Mouse (Mus musculus) layer of hippocampus, adult 9-10 months (tissue): ENCODE measurements around the gene Rps6kc1.

ENCODE experiments used
- DNase-seq: peaks from one replicate; pipeline ENCODE4 v3.0.0; 2022; ENCODE audit warnings: low spot score

Rps6kc1 gene

DNA sequence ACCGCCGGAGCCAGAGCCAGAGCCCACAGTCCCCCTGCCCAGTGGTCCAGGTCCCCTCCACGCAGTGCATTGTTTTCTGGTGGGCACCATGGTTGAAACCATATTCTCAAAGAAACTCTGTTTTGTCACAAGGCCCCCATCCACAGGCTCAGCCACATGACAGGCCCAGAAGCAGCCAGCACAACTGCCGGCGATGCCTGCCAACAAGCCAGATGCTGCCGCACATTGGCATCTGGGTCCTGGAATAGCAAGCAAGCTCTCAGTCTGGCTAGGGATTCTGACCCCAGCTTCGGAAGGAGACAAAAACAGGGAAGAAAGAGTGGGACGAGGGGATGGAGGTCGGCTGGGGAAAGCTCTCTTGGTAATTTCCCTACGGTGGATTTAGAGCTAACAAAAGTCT lies 147.8 kb downstream of the Rps6kc1 start:
- no peak for DNase-seq

DNA sequence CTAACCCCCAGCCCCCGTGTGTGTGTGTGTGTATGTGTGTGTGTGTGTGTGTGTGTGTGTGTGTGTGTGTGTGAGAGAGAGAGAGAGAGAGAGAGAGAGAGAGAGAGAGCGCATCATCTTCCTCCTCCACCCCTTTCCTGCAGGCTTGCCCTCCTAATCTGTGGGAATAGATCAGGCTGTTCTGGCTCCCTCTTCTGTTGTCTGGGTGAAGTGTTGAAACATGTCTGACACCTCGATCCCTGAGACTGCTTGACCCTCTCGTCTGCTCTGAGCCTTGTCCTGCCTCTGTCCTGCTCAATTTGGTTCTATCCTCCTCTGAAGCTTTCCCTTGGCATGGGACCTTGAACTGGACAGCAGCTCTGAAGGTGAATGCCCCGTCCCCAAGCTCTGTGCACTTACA lies 149.8 kb downstream of the Rps6kc1 start:
- DNase-seq = no peak

DNA sequence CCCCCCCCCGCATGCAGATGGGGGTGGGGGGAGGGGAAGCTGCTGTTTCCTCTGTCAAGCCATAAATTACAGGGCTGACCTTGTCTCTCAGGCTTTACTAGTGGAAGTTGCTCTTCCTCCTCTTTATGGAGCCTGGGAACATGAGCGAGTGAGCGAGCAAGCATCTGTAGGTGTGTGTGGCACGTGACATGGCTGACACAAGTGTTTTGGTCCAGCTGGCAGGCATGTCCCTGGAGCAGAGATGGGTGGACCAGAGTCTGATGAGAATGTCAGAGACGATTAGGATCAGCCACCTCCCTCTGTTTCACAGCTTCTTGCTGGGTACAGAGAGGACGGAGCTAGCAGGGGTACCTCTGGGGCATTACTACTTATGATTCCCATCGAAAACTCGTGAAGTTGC lies 153.7 kb downstream of the Rps6kc1 start:
- no peak for DNase-seq

DNA sequence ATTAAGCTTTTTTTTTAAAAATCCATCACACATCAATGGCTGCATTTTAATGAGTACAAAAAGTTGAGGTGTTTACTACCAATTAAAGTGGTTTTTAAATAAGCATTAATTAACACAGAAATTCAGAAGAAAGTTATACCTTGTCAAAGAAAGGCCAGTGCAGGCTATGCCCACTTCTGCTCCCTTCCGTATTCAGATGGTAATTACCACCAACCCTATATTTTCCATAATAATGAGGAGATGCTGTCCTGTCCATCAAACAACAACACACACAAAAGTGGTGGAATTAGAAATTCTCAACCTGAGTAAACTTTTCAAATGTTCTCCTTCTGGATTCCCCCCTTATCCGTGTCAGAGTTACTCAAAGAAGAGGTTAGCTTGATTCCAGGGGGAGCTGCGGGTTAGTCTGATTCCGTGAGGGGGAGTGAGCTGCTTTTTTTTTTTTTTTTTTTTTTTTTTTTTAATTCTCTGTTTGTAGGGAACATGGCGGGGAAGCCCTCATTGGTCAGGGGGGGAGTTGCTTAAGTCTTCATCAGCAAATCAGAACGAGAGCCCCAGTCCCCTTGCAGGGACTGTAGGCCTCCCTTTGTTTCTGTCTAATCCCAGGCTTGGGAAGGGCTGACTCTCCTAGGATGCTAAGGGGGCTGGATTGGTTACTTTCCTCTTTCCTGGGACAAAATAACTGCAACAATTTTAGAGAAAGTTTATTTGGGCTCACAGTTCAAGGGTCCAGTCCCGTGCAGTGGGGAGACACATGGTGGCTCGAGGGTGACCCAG lies 159.6 kb downstream of the Rps6kc1 start:
- DNase-seq = no peak

DNA sequence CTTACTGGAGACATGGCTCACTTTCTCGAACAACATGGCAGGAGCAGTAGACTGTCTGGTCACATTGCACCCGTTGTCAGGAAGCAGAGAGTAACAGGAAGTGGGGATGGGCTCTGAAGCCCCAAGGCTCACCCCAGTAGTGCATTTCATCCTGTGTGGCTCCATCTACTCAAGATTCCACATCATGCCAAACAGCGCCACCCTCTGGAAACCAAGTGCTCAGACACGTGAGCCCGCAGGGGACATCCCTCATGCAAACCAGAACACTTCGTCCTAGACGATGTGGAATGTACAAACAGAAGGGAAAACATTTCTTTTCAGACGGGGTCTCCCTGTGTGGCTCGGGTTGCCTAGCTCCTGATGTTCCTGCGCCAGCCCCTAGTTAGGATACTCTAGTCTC lies 162.6 kb downstream of the Rps6kc1 start:
- no peak for DNase-seq

DNA sequence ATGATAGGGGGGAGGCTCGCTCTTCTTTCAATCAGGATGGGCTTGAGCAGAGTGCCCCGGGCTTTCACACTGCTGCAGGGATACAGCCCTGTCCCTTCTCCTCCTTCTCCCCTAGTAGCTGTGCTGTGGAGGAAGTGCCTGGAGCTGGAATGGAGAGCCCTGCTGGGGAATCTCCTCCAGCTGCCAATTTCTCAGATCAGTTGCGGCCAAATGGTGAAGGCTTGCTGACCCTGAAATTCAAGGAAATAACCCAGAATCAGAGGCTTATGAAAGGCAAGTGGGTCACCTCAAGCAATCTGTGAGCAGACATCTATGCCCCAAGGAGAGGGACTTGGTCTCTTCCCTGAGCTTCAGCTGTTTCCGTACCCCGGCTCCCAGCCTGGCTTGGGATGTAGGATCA lies 170.1 kb downstream of the Rps6kc1 start:
- DNase-seq = no peak

DNA sequence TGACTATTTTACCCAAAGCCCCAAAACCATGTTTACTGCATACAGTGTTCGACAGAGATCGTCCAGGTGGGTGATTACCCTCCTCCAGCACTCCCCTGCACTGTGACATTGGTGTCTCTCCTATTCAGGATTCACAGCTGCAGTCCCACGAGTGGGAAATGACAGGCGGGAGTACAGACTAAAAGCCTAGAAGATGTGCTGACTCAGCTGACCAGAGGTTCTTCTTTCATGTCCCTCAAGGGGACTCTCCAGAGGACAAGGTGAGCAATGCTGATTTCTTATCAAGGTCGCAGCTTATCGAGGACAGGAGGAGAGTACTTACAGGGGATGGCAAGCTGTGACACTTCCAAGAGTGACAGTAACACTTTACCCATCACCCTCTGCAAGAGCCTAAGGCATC lies 178.8 kb downstream of the Rps6kc1 start:
- DNase-seq = no peak

DNA sequence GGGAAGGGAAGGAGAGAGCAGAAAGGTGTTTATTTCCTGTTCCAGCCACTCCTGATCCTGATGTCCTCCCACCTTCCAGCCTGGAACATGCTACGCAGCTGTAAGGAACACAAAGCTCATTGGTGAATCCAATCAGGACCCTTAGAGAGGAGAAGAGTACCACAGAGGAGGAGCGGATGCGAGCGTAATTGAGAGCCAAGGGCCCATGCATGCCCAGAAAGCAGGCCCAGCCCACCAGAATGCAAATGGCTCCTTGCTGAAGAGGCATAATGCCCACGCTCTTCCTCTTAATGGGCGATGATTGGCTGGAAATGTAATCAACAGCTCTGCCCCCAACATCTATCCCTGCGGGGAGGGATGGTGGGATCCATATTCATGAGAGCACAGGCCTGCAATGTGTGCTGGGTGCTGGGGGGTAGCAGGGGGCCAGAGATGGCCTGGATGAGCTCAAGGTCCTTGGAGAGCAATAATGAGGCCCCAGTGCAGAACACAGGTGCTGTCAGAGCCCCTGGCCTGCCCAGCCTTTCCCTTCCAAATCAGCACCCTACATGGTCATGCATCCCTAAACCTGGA lies 182.0 kb downstream of the Rps6kc1 start:
- no peak for DNase-seq

DNA sequence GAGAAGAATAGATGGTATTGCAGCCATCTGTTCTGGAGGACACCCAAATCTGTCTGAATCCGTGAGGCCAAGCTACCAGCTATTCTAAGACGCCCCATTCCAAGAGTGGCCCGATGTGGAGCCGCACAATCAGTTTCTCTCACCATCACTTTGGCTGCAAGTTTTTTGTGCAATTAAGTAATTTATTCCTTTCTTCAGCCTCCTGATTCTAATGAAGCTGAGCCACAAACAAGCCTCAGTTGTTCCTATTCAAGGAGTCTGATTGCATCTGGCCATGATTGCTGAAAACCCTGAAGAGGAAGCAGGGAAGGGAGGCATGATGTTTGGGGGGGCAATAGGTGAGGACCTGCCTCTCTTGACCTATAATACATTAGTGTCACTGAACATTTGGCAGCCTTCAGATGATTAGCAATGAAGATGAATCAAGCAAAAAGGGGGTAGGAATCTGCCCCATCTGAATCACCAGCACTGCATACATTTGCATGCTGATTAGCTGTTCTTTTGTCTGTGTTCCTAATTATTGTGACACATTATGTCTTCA lies 183.4 kb downstream of the Rps6kc1 start:
- peak; percentile 36 for DNase-seq

DNA sequence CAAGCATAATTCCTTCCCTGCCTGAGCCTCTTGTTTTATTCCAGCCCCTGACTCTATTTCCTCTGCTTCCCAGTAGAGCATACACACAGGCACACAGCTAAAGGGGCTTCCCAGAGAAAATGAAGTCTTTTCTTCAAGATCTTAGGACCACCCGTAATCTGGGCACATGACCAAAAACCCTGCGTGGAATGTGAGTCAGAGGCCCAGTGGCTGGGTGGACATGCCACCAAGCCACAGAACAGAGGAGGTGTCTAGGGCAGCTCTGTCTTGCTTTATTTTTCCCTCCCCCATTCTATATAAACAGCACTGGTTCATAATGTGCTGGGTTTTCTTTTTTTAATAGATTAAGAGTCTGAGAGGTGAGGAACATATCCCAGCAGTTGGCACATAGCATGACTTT lies 184.2 kb downstream of the Rps6kc1 start:
- DNase-seq = no peak

DNA sequence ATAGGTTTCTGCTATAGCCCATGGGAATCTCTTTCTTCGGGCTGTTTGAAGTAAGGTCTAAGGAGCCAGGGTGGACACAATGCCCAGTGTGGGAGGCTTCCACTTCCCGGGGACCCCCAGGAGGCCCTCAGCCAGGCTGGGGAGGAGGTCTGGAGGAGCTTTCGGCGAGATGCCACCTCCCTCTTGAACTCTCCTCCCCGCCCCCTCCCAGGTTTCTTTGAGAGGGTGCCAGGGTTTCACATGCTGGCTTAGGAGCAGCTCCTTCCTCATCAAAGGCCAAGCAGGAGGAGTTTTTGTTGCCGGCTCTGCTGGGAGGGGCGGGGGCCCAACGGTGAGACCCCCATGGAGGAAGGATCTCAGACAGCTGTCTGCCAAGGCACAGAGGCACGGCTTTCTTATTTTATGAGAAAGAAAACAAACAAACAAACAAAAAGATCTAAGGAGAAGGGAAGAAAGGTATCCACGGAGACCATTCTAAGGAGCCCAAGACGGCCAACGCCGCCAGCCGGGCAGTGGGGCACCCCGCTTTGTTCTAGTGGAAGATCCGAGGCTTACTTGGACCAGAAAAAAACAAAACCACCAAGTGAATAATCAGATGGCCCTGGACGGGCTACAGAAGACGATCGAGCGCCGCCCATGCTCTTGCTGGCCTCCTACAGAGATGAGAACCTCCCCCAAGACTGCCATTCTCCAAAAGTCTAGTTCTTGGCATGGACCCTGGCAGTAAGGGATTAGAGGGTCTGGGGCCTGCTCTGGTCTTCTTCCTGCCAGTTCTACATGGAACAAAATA lies 186.8 kb downstream of the Rps6kc1 start:
- no peak for DNase-seq

DNA sequence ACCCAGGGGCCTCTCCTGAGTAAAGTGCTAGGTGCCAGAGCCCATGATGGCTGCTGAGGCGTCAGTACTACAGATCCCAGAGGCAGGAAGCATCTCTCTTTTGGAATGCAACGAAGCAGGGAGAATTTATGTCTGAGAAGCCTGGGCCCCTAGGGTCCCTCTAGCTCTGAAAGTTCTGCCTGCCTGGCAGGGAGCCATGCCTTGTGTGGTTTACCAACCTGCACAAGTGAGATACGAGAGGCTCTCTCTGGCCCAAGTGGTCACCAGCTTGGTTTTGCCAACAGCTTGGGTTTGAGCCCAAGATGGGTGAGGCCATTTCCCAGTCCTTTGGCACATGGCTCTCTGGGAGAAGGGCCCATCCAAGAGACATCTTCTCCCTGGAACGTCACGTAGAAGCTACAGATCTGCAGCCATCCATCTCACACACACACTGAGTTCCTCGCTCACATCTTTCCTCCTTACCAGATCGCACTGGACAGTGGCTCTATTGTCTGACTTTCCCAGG lies 187.6 kb downstream of the Rps6kc1 start:
- DNase-seq = no peak

DNA sequence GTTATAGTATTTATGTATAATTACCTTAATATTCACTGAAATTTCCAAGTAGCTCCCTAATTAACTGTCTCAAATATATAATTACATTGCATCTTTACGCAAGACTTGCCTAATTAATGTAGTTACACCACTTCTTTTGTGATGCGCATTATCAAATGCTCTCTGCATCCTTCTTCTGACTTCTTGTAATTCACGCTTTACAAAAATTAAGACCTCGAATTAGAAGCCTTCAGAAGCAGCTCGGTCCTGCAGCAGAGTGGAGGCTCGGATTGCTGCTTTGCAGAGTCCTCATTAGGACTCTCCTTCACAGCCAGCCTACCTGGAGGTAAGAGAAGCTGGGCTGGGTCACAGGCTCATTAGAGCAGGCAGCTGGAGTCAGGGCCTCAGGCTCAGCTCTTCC lies 197.7 kb downstream of the Rps6kc1 start:
- DNase-seq = no peak

DNA sequence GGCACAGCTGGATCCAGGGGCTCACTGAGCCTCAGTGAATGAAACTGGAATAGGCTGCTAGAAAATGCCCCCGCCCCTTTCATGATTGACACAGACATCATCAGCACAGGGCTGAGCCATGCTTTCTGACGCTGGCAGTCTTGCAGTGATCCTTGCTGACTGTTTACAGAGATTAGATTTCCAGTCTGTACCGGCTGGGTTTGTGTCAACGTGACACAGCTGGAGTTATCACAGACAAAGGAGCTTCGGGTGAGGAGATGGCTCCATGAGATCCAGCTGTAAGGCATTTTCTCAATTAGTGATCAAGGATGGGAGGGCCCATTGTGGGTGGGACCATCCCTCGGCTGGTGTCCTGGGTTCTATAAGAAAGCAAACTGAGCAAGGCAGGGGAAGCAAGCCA lies 214.0 kb downstream of the Rps6kc1 start:
- no peak for DNase-seq

DNA sequence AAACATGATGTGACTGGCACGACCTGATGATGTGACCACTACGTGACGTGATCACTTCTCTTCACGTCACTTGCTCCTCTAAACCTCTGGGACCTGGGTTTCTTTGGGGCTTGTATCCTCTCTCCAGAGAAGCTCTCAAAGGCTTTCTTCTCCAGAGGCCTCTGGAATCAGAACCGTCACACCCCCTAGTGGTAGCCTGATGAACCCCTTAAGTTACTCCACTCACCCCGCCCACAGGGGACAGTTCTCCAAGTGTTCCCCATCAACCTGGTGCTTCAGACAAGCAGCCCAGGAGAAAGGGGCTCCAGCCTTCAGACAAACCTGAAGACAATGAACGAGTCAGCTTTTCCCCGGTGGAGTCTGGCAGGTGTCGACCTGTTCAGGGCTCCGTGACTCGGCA lies 216.0 kb downstream of the Rps6kc1 start:
- DNase-seq = no peak

DNA sequence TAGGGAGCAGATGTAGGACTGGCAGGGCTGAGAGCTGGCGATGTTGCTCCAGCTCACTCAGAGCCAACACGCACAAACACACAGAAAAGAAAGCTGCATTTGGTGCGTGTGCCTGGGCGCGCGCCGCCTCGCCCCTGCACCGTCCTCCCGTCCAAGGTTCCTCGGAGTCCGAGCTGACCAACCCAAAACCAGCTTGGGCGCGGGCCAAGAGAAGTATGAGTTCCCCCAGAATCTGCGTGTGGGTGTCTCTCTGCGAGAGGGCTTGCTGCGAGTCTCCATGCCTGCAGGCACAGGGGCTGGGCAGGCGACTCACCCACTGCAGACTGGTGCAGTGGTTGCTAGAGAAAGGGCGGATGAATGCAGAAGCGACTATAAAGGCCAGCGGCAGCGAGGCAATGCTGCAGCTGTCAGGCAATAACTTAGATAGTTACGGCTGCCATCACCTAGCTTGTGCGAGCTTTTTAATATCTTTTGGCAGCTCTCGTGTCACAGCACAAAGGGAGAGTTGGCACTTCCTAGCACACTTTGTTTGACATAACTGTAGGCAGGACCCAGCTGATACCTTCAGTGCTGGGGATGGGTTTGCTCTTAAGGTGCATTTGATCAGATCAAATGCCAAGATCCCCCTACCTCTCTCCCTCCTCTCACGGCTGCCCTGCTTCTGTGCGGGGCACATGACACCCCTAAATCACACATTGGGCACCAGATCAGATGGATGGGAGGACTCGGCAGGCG lies 220.9 kb downstream of the Rps6kc1 start:
- DNase-seq = no peak

DNA sequence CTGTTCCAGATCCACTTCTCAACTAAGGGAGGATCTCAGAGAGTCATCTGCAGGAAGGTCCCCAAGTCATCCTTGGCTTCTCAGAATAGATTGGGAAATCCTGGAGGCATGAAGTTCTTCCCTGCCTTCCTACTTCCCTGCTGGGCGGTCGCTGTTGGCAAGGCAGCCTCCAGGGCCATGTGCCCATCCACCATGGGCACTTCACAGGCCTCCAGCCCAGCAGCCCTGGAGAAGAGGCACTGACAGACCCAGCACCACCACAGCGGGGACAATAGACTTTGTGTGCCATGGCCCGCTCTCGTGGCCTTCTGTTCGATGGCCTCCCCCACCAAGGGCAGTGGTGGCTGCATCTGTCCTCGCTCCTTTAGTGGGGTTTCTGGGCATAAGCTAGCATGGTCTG lies 228.5 kb downstream of the Rps6kc1 start:
- DNase-seq = no peak

DNA sequence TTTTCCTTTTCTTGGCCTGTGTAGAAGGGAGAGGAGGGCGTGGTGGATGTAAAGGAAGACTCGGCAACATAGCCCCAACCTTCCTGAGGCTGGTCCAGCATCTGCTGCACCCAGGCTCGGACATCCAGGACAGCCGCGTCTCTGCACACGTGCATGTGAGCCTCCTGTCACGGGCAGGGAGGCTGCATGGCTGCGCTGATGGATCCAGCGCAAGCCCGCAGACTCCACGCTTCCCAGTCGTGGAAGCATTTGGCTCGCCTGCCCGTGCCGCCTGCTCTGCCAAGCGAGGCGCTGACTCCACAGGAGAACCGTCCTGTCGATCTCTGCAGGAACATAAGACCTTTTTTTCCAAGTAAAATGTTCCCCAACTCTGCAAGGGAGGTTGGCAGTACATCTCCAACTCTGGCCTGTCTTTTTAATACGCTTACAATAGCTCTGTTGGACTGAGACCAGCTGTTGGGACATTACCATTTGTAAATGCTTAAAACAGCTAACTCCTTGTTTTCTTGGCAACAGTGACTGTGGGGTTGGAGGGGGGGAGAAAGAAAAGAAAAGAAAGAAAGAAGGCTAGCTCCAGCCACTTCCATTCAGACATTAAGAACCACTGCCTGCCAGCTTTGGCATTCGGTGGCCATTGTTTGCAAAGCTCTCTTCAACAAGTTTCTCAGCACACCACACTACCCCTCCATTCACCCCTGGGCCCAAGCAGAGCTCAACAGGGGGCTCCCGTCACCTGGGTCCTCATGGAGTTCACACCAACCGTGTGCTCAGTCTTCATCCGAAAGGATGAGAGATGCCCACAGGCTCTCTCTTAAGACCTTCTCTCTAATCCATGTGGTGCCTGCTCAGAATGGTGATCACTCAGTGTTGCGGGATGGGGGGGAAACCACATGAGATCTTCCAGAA lies 229.3 kb downstream of the Rps6kc1 start:
- DNase-seq = peak; percentile 55

DNA sequence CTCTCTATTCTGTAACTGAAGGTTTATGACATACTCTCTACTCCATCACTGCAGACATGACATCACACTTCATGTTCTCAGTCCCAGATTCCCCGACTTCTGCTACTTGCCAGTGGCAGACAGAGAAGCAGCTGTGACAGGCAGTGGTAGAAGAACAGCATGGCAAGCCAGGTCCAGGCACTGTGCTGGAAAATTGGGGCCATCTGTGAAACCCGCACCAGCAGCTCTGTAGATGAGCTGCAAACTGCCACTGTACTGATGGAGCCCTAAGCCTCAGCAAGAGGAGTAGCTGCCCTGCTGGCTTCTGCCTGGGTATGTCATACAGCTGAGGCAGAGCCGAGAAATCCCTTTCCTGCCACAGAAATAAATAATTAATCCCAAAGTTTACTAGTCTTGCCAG lies 236.1 kb downstream of the Rps6kc1 start:
- DNase-seq = no peak

DNA sequence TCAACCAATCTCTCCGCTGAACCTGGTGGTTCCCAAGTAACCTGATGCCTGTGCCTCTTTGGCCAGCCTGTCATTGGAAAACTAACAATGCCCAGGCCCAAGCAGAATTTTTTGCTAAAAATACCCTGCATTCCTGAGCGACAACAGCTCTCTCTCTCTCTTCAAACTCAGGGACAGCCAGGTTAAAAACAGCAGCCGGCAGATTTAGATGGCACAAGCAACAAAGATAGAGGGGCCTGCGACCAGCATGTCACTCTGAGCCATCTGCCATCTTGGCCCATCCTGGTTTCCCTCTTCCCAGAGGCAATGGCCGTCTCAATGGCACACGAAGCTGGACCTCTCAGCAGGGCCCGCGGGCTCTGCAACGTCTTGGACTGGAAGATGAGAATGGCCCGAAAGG lies 242.5 kb downstream of the Rps6kc1 start:
- DNase-seq = no peak

DNA sequence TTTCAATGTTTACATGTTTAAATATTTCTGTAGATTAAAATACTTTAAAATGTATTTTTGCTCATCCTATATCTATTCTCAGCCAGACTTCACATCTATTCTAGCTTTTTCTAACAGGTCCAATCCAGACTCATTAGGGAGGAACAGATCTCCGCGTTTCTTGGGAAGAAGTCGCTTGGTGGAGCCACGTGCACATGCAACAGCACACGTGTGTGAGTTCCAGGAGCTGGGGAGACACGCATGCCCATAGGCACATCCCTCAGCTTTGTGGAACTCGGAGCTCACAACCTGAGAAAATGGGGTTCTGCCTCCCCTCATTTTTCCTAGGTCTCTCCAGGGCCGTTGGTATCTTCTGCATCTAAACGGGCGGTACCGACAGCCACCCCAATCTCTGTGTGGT lies 243.7 kb downstream of the Rps6kc1 start:
- no peak for DNase-seq
